Mouse (Mus musculus) CH12.LX (cell line): ENCODE data around the gene Ttll13. TPM values are rescaled to one million over a fixed set of nuclear protein-coding genes. Genes with fewer than 3 reads are reported as not detected.
A peak's percentile ranks its signal among the peaks of the same experiment; 100 is the strongest.

ENCODE experiments used
- DNase-seq: peaks from one replicate; pipeline ENCODE4 v3.0.0-alpha.2; 2013; ENCODE audit errors: extremely low read depth
- H3K27ac ChIP-seq: 2 replicates; pipeline ENCODE4 v1.5.1; 2012; ENCODE audit warnings: low read depth, mild to moderate bottlenecking, control low read depth, moderate library complexity; ENCODE audit not compliant: insufficient read depth
- H3K27me3 ChIP-seq: replicated peaks from 2 replicates; pipeline ENCODE3; 2012; ENCODE audit warnings: inconsistent platforms
- H3K36me3 ChIP-seq, 2 experiments: replicated peaks in 1 of 2; 2 replicates each; pipeline versions ENCODE3 to v1.6.1; 2012; ENCODE audit warnings: inconsistent platforms in 1 of 2, low read length in 1 of 2, mild to moderate bottlenecking in 1 of 2, mixed read lengths in 1 of 2, moderate library complexity in 1 of 2; ENCODE audit not compliant: control insufficient read depth in 1 of 2, insufficient read depth in 1 of 2
- H3K4me1 ChIP-seq, 2 experiments: 2 replicates each; pipeline ENCODE4 v1.6.1; 2012; ENCODE audit warnings: inconsistent platforms in 1 of 2, moderate library complexity in 1 of 2; ENCODE audit not compliant: insufficient read depth in 2 of 2, control insufficient read depth in 1 of 2
- H3K4me2 ChIP-seq: 2 replicates; pipeline ENCODE4 v1.6.1; 2012; ENCODE audit warnings: low read depth, mild to moderate bottlenecking, control low read depth; ENCODE audit not compliant: poor library complexity, insufficient read depth, severe bottlenecking
- H3K4me3 ChIP-seq, 3 experiments: fragments of 150-350 bp in 1 of 3; sonication (generic) in 1 of 3; replicated peaks in 1 of 3; 2 replicates each; pipeline versions ENCODE3 to v1.5.1; 2011 to 2012; ENCODE audit warnings: low read depth in 2 of 3, low read length in 2 of 3, mild to moderate bottlenecking in 2 of 3, moderate library complexity in 2 of 3, control low read depth in 1 of 3, improper control_type of control experiment in 1 of 3, inconsistent platforms in 1 of 3, mixed read lengths in 1 of 3; ENCODE audit not compliant: poor library complexity in 1 of 3
- H3K79me2 ChIP-seq: replicated peaks from 2 replicates; pipeline ENCODE4 v1.6.1; 2012; ENCODE audit warnings: mild to moderate bottlenecking, moderate library complexity; ENCODE audit not compliant: control insufficient read depth, poor library complexity, insufficient read depth, severe bottlenecking; ENCODE audit errors: extremely low read depth
- H3K9ac ChIP-seq: 2 replicates; pipeline ENCODE4 v1.6.1; 2012; ENCODE audit warnings: low read depth, mild to moderate bottlenecking, control low read depth, moderate library complexity; ENCODE audit not compliant: insufficient read depth
- H3K9me3 ChIP-seq: replicated peaks from 2 replicates; pipeline ENCODE3; 2012; ENCODE audit warnings: low read length, inconsistent platforms, mixed read lengths
- BHLHE40 ChIP-seq: IDR thresholded peaks from 2 replicates; pipeline ENCODE4 v1.6.1; 2011; ENCODE audit warnings: mild to moderate bottlenecking, low read depth, low read length, improper control_type of control experiment
- CHD1 ChIP-seq: IDR thresholded peaks from 2 replicates; pipeline ENCODE4 v1.6.1; 2012; ENCODE audit warnings: low read depth, low read length, improper control_type of control experiment, inconsistent platforms
- ELF1 ChIP-seq: IDR thresholded peaks from 2 replicates; pipeline ENCODE4 v1.6.1; 2014; ENCODE audit warnings: low read depth, mild to moderate bottlenecking, inconsistent platforms, low read length, improper control_type of control experiment
- EP300 ChIP-seq: IDR thresholded peaks from 2 replicates; pipeline ENCODE4 v1.6.1; 2011; ENCODE audit warnings: low read length, improper control_type of control experiment
- ETS1 ChIP-seq: conservative IDR thresholded peaks from 2 replicates; pipeline ENCODE4 v1.6.1; 2012; ENCODE audit warnings: low read depth, mild to moderate bottlenecking, inconsistent platforms, low read length, improper control_type of control experiment, moderate library complexity
- IRF4 ChIP-seq: IDR thresholded peaks from 2 replicates; pipeline ENCODE4 v1.6.1; 2014; ENCODE audit warnings: low read depth, mild to moderate bottlenecking, inconsistent platforms, low read length, improper control_type of control experiment
- JUND ChIP-seq: conservative IDR thresholded peaks from 2 replicates; pipeline ENCODE4 v1.6.1; 2011; ENCODE audit warnings: low read depth, low read length, improper control_type of control experiment
- MAX ChIP-seq: IDR thresholded peaks from 2 replicates; pipeline ENCODE4 v1.6.1; 2011; ENCODE audit warnings: low read length, improper control_type of control experiment
- MEF2A ChIP-seq: IDR thresholded peaks from 2 replicates; pipeline ENCODE4 v1.6.1; 2014; ENCODE audit warnings: low read depth, mild to moderate bottlenecking, inconsistent platforms, low read length, improper control_type of control experiment, borderline replicate concordance
- MXI1 ChIP-seq: IDR thresholded peaks from 2 replicates; pipeline ENCODE4 v1.6.1; 2011; ENCODE audit warnings: mild to moderate bottlenecking, low read depth, low read length, improper control_type of control experiment
- POLR2A ChIP-seq: IDR thresholded peaks from 2 replicates; pipeline ENCODE4 v1.6.1; 2011; ENCODE audit warnings: low read depth, mild to moderate bottlenecking, improper control_type of control experiment, low read length
- TCF12 ChIP-seq: IDR thresholded peaks from 2 replicates; pipeline ENCODE4 v1.6.1; 2014; ENCODE audit warnings: low read depth, mild to moderate bottlenecking, inconsistent platforms, low read length, improper control_type of control experiment
- UBTF ChIP-seq: IDR thresholded peaks from 2 replicates; pipeline ENCODE4 v1.6.1; 2012; ENCODE audit warnings: low read depth, mild to moderate bottlenecking, inconsistent platforms, low read length, improper control_type of control experiment, moderate library complexity
- USF1 ChIP-seq: IDR thresholded peaks from 2 replicates; pipeline ENCODE4 v1.6.1; 2014; ENCODE audit warnings: low read depth, mild to moderate bottlenecking, inconsistent platforms, low read length, improper control_type of control experiment
- USF2 ChIP-seq: conservative IDR thresholded peaks from 2 replicates; pipeline ENCODE4 v1.6.1; 2011; ENCODE audit warnings: low read depth, low read length, improper control_type of control experiment
- ZC3H11A ChIP-seq: IDR thresholded peaks from 2 replicates; pipeline ENCODE4 v1.6.1; 2012; ENCODE audit warnings: low read depth, mild to moderate bottlenecking, inconsistent platforms, low read length, improper control_type of control experiment
- dilution Hi-C: fragments of 300-500 bp; cut with MboI; formaldehyde crosslinking; loops from 2 replicates; pipeline ENCODE4 v1.14.3; 2020; ENCODE audit warnings: low sequenced_read_pairs; ENCODE audit not compliant: extremely low pct_unique_long_range_greater_than_20kb, extremely low pct_ligation_motif_present
- in situ Hi-C: fragments of 300-500 bp; cut with MboI; formaldehyde crosslinking; loops from 3 replicates; pipeline ENCODE4 v1.14.3; 2019; ENCODE audit warnings: low sequenced_read_pairs, low pct_ligation_motif_present, low pct_unique_long_range_greater_than_20kb, mixed read lengths
- polyA plus RNA-seq: library from polyadenylated mRNA; unstranded; fragments of >175 nt; gene quantifications from 2 replicates; pipeline ENCODE4 v1.2.1, GENCODE M21; 2012; ENCODE audit warnings: low read depth; ENCODE audit not compliant: insufficient read length
- total RNA-seq, 2 experiments: library from RNA; depleted of rRNA; stranded (reverse); fragments of 300-350 nt in 1 of 2; fragments of >200 nt in 1 of 2; gene quantifications; 2 replicates each; pipeline ENCODE4 v1.2.3; 2012 to 2014

Ttll13 gene
- total and polyA plus RNA-seq, 3 experiments = 0.59 TPM; not detected in 2

DNA sequence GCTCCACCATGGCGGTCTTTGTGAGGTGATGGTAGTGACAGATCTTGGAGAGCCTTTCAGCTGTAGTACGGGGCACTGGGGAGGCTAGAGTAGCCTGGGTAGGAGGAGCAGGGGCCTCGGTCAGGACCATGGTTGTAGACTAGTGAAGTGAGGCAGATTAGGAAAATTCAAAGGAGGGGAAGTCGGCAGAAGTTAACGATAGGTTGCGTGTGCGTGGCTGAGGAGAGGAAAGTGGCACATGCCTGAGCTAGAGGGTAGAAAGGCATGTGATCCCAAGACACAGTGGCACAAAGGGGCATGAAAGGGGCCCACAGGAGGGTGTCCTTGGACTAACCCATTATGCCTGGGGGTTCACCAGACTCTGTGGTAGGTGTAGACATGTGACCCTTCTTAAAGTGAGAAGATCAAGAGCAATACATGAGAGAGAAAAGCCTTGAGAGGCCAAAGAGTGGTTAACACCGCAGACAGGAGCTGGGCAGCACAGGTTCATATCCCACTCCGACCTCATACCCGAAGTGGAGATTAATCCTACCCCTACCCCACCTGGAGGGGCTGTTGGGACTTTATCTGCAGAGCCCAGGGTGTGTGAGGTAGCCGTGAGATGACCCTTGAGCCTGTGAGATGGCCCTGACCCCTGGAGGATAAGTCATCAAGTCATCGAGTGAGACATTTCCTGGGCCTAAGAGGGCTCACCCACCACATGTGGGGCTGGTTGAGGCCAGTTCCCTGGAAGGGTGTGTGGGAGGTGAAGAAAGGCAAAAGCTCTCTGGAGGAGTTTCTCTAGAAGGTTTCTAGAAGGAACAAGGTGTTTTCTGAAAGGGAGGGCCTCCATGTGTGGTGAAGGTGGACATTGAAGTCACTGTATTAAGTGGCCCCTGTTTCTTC is 40.2 kb upstream of the Ttll13 start:
- TF ChIP-seq ETS1 = no peak; the same call in 1 of the 2 replicates
- no peak for TF ChIP-seq JUND
- 0 out of 2 replicates have a peak, but pooled peaks have one; percentile 32 for TF ChIP-seq TCF12
- TF ChIP-seq USF1 = peak; percentile 17; the same call in 1 of the 2 replicates
- TF ChIP-seq USF2 = no peak
- peak; percentile 4; the same call in 1 of the 2 replicates for TF ChIP-seq UBTF
- 0 out of 2 replicates have a peak, but pooled peaks have one; percentile 12 for TF ChIP-seq MXI1
- 0 out of 2 replicates have a peak, but pooled peaks have one; percentile 14 for TF ChIP-seq EP300
- peak; percentile 32; the same call in 1 of the 2 replicates for TF ChIP-seq MEF2A
- TF ChIP-seq MAX = 0 out of 2 replicates have a peak, but pooled peaks have one; percentile 25
- peak; percentile 81 for TF ChIP-seq BHLHE40
- TF ChIP-seq IRF4 = peak; percentile 10; the same call in 1 of the 2 replicates
- no peak for TF ChIP-seq POLR2A
- 0 out of 2 replicates have a peak, but pooled peaks have one; percentile 22 for TF ChIP-seq CHD1
- Histone ChIP-seq H3K27me3 (no peaks in the 10 kb centered on the region), H3K79me2 (peaks cover 51% of the 10 kb centered on the region), H3K36me3 (peaks cover 4 to 6% of the 10 kb centered on the region in 2 experiments), H3K4me2 (peak overlapping the region; percentile 30; the same call in 1 of the 2 replicates), H3K9me3 (no peaks in the 10 kb centered on the region), H3K4me1 (peaks cover 65 to 98% of the 10 kb centered on the region in 2 experiments), H3K27ac (peak overlapping the region; percentile 90), H3K9ac (peak overlapping the region; percentile 6; the same call in 1 of the 2 replicates), H3K4me3 (no peak overlapping the region)
- in situ Hi-C loops (no loop called here), dilution Hi-C loops (no loop called here)
- no peak for DNase-seq

- Histone ChIP-seq H3K4me3 (peak overlapping the region in 1 of 3 experiments; percentile 15), H3K79me2 (peaks cover 51% of the 10 kb centered on the region), H3K9me3 (no peaks in the 10 kb centered on the region), H3K9ac (peak overlapping the region; percentile 23; the same call in 1 of the 2 replicates), H3K4me2 (peak overlapping the region; percentile 66), H3K4me1 (peaks cover 62 to 96% of the 10 kb centered on the region in 2 experiments), H3K27ac (peak overlapping the region; percentile 90), H3K27me3 (no peaks in the 10 kb centered on the region), H3K36me3 (peaks cover 3% of the 10 kb centered on the region in 2 experiments)
- dilution Hi-C loops = no loop called here
- TF ChIP-seq ZC3H11A (no peak), IRF4 (0 out of 2 replicates have a peak, but pooled peaks have one; percentile 5), ELF1 (0 out of 2 replicates have a peak, but pooled peaks have one; percentile 20)
- no peak for DNase-seq
- in situ Hi-C loops = no loop called here
Measured at GRCm38 (mm10) chr7:80207314-80207731, 38.9 kb upstream of the Ttll13 start.
